Mouse (Mus musculus): ENCODE data around the gene Stard13. TPM values are rescaled to one million over a fixed set of nuclear protein-coding genes. Genes with fewer than 3 reads are reported as not detected.

The Stard13 gene
- polyA plus RNA-seq, 1 experiment, result not detected

DNA sequence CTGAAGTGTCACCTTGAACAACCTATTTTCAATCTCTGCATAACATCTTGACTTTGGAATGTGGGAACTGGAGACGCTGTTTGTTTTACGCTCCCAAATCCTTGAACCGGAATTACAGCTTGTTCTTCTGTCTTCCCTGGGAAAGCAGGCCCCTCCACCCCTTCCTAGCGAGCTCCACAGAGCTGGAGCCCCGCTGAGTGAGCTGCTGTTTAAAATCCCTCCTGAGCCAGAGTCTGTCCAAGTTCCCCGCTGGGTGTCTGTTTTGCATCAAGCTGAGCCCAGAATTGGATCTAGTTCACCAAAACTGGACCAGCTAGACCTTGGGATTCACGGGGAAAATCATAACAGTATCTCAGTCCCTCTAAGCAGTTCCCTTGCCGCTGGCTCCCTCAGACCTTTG is 210.2 kb downstream of the Stard13 start:
- no peak for TF ChIP-seq GATA1 (IDR thresholded peaks at IDR 0.05; ENCODE audit: low read length)

DNA sequence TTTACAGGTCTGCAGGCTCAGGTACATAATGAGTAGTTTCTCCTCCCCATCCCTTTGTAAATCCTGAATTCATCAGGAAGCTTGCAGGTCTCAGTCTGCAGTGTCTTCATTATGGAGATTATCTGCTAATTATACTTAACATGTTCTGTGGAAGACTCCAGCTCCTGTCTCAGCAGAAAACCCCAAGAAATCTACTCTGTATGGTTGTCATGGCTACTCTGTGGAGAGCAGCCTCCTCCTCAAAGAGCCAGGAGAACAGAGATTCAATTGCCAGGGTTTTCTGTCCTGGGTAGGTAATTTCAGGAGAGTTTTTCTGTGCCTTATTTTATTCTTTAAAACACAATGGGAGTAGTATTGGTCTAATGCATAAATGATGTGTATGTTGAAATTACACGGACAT is 210.7 kb downstream of the Stard13 start:
- TF ChIP-seq GATA1 (IDR thresholded peaks at IDR 0.05; ENCODE audit: low read length), result no peak

DNA sequence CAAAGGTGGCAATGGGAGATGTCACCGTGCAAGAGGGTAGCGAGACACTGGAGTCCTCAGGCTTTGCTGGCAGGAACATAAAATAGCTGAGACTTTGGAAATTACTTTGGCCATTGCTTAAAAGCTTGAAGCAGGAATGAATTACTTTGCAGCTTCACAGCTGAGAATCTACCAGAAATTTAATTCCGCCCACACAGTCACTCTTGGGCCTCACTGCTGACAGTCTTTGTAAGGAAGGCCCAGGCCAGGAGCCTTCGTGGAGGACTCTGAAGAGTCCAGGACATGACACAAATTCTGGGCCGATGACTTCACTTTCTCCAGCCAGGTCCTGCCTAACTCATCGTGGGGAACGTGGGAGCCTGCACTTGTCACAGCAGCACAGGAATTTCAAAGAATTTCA is 211.6 kb downstream of the Stard13 start:
- TF ChIP-seq GATA1 (IDR thresholded peaks at IDR 0.05; ENCODE audit: low read length), result no peak

DNA sequence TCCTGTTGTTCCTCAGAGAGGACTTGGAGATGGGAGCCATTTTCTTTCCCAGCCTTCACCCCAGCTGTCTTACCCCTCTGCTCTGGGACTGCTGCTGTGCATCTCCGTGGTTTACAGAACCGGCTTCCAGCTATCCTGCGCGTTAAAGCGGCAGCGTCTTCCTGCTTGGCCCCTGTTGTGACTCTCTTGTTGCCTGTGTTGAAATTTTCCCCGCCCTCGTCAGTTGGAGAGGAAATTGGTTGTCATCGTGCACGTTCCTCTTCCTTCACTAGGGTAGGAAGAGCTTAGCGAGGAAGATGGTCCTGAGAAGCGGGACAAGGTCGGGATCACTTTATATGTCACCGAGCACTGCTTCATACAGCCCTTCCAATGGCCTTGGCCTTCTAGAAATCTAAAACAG is 212.8 kb downstream of the Stard13 start:
- TF ChIP-seq GATA1 (IDR thresholded peaks at IDR 0.05; ENCODE audit: low read length), result no peak

DNA sequence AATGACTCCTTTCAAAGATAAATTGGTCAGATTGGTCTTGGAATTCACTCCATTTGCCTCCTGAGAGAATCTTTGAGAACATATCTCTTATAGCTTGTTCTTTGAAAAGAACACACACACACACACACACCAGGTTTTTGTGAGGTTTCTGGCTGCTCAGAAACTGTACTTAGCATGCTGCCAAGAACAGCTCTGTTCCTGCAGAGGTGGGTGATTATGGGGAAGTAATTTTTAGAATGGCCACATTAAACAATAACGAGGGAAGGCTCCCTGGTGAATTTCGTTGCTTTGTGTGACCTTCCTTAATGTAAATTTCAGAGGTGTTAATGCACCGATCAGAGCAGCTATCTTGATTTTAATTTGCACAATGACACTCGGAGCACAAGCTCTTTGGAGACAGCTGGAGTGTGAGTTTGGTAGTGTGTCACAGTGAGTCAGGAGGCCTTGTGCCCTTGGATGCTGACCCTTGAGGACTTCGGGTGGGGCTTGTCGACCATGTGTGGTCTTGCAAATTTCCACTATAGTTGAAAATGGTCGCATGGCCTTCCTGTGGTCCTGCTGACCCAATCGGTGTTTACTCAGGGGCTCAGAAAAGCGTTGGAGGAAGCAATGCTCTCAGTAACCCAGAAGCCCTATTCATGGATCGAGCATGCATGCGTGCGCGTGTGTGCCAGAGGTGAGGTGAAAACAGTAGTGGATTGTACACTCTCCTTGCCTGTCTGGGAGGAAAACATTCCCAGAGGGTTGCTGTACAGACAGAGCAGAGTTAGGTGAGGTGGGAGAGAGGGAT is 213.4 kb downstream of the Stard13 start:
- no peak for TF ChIP-seq GATA1 (IDR thresholded peaks at IDR 0.05; ENCODE audit: low read length)

DNA sequence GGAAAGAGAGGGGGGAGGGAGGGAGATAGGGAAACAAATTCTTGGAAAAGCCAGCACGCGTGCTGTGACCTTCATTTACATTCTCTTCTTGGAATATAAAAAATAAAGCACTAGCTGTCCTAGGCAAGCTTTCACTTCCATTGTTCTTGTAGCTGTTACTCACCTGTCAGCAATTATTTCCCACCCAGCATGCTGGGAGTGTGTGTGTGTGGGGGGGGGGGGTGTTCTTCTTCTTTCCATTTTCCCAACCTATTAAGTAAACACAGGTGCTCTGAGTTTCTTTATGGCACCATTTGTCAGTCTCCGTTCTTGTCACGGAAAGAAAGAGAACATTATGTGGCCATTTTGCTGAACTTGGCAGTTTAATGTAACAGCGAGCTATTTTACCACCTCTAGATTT is 214.7 kb downstream of the Stard13 start:
- TF ChIP-seq GATA1 (IDR thresholded peaks at IDR 0.05; ENCODE audit: low read length), result no peak

DNA sequence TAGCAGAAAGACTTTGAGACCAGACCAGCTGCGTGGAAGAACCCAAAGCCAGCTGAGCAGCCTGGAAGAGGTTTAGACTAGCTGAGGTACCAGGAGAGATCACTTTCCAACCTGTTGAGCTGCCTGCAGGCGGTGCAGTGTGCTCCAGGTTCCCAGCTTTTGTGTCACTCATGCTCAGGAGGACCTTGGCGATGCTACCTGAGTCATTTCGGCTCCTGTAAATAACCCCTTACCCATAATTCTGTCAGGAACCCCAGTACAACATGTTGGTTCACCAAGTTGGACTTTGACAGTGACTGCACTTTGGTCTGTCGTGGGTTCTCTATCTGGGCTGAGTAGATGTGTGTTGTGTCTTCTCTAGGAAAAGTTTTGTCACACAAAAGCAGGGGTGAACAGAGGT is 215.2 kb downstream of the Stard13 start:
- TF ChIP-seq GATA1 (IDR thresholded peaks at IDR 0.05; ENCODE audit: low read length), result no peak

DNA sequence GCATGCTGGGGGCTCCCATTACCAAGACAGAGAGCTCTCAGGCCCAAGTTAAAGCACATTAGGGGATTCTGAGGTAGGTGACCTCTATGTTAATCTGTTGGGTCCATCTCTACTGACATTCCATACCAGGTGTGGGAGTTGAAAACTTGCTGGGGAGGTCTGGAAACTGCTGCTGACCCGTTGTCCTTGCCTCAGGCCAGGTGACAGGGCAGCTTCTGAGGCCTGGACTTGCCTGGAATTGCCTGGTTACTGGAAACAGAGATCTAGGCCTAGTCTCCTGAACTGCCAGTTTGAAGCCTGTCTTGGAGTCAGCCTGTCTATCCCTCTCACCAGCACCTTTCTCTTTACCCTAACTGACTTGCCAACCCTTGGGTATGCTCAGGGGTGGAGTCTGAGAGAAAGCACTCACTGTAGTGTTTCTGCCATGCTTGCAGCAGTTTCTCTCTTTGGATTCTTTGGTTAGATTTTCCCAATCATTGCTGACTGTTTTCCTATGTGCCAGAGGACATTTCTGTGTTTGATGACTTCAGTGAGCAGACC is 229.3 kb downstream of the Stard13 start:
- TF ChIP-seq GATA1 (IDR thresholded peaks at IDR 0.05; ENCODE audit: low read length), result no peak

DNA sequence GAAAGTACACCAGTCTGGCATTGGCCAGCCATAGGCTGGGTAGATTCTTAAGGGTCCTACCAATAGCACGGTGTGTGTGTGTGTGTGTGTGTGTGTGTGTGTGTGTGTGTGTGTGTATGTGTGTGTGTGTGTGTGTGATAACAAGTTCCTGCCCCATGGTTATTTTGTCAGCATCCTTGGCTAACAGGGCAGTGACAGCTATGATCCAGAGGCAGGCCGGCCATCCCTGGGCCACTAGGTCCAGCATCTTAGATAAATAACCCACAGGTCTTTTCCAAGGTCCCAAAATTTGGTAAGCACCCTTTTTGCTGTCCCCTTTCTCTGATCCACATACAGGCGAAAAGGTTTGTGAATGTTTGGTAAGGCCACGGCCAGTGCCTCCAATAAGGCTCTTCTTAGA is 231.6 kb downstream of the Stard13 start:
- TF ChIP-seq GATA1 (IDR thresholded peaks at IDR 0.05; ENCODE audit: low read length), result no peak

DNA sequence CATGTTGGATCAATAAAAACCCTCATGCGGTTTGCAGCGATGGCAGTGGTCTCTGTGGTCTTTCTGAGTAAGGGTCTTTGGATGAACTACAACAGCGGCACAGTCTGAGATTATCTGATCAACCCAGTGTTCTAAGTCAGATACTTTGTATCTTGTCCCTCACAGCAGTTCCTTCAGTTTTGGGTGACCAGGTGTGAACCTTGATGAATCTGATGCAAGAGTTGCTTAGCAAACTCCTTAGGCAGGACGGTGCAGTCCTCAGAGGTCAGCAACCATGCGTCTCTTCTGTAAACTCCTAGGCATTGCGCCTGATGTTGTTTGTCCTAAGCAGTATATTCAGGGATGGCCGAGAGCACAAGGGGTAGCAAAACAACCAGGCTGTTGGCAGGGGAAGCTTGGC is 232.5 kb downstream of the Stard13 start:
- no peak for TF ChIP-seq GATA1 (IDR thresholded peaks at IDR 0.05; ENCODE audit: low read length)

DNA sequence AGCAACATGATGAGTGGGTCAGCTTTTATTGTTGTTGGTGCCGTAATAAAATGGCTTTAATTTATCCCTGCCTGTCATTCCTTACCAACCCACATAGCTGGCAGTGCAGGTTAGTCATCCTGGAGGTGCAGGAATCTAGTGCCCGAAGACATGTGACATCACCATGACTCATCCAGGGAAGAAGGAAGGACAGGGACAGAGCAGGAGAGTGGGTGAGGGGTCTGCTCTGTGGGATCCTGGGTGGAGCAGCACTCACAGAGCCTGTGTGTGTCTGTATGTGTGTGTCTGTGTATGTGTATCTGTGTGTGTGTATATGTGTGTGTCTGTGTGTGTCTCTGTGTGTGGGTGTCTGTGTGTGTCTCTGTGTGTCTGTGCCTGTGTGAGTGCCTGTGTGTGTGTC is 237.1 kb downstream of the Stard13 start:
- TF ChIP-seq GATA1 (IDR thresholded peaks at IDR 0.05; ENCODE audit: low read length), result no peak

DNA sequence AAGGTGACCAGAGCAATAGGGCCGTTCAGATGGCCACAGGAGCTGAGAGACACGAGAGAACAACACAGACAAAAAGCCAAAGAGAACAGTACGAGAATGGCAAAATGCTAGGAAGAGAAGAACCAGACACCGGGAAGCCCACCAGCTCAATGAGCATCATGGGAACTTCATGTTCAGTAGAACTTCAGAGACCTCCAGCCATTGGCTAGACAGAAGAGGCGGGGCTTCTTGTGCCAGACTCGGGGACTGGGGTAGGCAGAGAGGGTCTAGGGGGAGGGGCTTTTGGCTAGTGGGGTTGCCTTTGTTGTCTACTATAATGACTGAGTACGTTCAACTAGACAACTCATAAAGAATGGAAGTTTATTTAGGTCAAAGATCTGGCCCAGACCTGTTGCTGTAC is 239.5 kb downstream of the Stard13 start:
- TF ChIP-seq GATA1 (IDR thresholded peaks at IDR 0.05; ENCODE audit: low read length), result no peak

Other genes starting within 250 kb of the Stard13 start
- not detected in 2 replicates for gene Gm42906, start 194.3 kb upstream of the Stard13 start, polyA plus RNA-seq (2012)

Data from G1E-ER4 (cell line).